Mouse (Mus musculus): ENCODE measurements around the gene Npb. TPM values are rescaled to one million over a fixed set of nuclear protein-coding genes. Genes with fewer than 3 reads are reported as not detected.
"Not testable (repeated sequence)": the region's sequence is repeated elsewhere in the genome, so short reads cannot be mapped to it uniquely, and the experiment has no call there.

The Npb gene
- total RNA-seq, 2 experiments from 2014 or later = 1.2 to 1.8 TPM

DNA sequence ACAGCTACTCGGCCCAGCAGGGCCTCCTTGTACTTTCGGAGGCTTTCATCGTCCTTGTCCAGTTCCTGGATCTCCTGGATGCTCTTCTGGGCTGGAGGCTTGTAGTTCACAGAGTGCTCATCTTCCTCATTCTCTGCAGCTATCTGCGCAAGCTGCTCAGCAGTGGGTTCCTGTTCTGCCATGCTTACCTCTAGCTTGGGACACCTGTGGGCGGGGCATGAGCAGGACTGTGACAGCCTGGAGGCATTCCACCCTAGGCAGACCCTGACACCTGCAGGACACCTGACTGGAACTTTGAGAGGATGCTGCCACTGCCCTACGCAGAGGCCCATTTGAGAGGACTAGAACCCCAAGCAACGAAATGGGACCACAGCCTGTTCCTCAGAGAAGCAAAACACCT, 28.1 kb upstream of the Npb start:
- DNase-seq = no peak

DNA sequence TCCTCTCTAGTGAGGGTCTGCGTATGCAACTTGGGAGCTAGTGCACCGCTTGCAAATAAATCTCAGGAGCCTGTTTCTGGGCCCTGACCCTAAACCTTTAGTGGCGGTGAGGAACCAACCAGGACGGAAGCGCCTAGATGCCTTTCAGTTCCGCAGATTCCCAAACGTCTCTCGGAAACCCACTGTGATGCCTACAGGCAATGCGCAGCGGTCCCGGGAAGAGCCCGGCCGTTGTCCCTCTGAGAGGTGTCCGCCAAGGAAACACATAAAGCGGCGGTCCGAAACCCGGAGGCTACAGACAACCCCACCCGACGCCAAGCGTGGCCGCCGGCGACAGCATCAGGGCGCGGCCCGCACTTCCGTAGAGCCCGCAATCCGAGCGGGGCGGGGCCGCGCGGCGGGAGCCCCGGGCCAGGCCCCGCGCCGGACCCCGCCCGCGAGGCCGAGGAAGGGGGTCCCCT, 27.4 kb upstream of the Npb start:
- peak; percentile 26 to 37 for DNase-seq

DNA sequence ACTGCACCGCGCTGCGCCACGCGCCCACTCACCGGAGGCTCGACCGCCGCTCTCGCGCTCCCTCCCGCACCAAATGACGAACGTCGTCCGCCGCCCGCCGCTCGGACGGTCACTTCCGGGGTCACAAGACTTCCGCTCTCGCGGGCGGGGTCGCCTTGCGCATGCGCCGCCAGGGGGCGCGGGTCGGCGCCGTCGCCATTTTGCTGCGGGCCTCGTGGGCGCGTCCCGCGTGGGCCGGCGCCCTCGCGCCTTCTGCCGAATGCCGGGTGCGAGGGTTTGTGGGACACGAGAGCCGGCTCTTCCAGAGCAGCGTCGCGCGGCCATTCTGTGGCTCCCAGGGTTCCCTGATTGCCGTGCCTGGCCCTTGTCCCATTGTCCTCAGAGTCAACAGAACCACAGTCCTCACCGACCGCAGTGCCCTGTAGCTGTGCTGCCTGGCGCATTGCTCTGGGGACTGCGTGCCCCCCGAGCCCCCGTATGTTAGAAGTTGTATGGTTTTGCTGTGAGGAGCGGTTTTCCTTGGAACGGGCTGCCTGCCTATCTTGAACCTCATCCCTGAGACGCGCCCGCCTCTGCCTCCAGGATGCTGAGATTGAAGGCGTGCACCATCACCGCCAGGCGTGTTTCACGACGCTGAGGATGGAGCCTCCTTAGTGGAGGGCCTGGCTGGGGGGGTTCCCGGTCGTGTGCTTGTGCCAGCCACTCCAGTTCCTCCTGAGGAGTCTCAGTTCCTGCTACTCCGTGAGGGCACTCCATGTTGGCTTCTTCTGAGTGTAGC, 26.6 kb upstream of the Npb start, which contains the start of gene Arhgdia:
Gene Arhgdia (minus strand): TSS at position 135 of the 778 bp plus-strand sequence.
- peak; percentile 90 for DNase-seq

DNA sequence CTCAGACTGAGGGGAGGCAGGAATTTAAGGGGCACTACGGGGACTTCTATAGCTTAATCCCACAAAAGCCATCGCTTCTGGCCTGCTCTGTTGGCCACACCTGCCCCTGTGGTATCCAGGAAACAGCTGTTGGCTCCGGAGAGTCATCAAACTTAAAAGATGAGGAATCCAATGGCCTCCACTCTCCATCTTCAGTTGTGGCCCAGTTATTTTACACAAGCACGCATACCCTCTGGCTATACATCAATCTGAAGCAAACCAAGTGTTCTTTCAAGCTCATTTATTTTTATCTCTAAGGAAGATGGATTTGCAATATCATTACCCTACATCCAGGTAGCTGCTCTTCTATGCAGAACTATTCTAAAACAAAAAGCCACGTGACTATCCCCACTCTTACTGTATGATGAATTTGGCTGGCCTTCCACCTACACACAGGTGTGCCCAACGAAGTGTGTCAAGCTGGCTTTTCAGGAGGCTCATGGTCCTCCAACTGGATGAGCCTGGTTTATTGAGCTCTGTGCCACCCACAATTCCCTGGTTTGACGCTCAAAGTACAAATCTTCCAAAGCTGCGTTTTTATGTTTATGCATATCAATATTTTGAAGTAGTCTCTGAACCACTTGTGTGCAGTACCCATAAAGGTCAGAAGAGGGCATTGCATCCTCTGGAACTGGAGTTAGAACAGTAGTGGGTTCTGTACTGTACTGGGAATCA, 25.9 kb upstream of the Npb start:
- no peak for DNase-seq

DNA sequence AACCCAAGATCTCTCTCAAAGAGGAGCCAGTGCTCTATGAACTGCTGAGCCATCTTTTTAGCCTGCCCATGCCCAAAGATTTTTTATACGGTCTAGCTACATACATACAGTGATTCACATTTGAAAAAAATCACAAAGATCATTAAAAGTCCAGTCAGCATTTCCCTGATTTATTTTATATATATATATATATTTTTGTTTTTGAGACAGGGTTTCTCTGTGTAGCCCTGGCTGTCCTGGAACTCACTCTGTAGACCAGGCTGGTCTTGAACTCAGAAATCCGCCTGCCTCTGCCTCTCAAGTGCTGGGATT, 25.3 kb upstream of the Npb start:
- not testable (repeated sequence) for DNase-seq

DNA sequence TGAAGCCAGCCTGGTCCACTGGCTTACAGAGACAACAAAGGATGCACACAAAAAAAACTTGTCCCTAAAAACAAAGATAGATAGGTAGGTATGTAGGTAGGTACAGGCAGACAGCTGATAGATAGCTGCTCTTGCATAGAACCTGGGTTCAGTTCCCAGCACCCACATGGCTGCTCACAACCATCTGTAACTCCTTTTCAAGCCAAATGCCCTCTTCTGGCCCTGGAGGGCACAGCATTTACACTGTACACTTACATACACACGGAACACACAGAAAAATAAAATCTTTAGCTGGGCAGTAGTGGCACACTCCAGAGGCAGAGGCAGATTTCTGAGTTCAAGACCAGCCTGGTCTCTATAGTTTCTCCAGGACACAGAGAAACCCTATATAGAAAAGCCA, 24.3 kb upstream of the Npb start:
- no peak for DNase-seq

DNA sequence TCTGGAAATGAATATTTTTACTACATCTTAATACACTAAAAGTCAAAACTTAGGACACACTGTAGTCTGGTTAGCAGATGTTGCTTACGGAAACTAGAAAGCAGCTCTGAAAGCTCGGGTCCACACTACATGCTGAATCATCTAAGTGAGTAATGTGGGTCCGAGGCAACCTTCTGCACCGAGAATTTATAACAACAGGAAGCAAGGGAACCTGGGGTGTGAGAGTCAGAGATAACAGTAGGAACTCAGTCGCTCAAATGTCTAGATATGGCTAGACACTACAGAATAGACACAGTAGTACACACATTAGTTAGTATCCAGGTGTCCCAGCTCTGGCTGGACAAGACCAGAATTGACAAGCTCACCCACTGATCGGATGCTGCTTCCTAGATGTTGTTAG, 19.7 kb upstream of the Npb start:
- DNase-seq = no peak

DNA sequence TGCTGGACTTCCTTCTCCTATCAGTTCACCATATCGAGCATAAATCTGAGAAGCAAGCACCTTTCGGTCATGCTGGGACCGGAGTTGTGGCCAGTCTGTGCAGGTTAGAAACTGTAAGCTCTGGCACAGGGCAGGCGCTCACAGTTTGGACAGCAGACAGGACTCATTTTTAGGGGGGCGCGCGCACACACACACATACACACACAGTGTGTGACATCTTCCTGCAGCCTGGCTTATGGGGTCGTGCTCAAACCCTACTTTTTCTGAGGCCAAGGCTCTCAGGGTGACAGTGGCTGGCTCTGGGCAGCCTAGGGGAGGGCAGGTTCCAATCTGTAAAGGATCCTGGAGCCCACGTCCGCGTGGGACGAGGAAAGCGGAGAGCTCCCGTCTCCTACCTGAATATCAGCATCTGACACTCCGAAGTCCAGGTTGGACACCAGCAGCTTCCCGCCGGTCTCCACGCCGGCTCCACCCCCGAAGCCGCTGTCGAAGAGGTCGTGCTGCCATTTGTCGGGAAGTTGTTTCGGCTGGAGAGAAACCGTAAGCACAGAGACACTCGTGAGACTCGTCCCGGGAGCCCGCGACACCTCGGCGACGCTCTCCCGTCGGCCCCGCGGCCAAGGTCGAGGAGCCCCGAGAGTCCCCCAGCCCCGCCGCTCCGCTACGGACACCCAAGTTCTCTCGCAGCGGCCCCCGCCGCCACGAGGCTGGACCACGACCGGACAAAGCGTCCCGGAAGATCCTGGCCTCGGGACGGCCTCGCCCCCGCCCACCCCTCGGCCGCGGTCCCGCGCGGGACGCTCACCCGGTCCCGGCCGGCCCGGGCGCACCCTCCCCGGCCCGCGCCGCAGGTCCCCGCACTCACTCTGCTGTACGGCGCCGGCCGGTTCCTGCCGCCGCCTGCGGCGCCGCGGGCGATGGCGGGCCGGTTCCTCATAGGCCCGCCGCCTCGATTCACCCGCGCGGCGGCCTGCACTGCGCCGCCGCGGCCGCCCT, 10.7 kb upstream of the Npb start:
- no peak for DNase-seq

DNA sequence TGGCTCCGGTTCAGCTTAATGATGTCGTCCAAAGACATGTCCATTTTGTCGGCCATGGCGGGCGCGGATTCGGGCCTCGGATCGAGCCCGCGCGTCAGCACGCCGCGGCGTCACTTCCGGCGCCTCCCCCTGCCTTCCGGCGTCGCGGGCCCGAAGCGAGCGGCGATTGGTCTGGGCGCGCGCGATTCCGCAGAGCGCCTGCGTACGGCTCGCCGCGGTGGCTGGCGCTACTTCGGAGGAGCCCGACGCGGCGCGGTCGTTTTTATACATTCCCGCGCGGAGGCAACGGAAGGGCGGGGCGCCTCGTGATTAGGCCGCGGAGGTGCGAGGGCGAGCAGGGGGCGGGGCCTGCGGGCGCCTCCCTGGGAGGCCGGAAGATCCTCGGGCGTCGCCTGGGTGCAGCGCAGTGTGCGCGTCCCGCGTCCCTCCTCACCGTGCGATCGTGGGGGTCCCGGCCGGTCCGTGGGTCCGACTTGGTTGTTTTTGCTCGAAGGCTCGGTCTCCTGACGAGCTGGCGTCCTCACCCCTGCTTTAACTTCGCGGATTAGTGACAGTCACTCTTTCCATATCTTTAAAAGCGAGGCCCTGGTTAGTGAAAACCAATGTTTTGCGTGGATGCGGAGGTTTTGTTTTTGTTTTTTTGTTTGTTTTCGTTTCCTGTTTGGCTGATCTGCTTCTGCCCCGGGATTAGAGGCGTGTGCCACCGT, 9.8 kb upstream of the Npb start, which contains the start of the genes Alyref and Anapc11:
Gene Alyref (minus strand): TSS at position 83 of the 707 bp plus-strand sequence.
Gene Anapc11 (plus strand): TSS at position 139 of the 707 bp plus-strand sequence.
- DNase-seq = peak; percentile 90 to 93

DNA sequence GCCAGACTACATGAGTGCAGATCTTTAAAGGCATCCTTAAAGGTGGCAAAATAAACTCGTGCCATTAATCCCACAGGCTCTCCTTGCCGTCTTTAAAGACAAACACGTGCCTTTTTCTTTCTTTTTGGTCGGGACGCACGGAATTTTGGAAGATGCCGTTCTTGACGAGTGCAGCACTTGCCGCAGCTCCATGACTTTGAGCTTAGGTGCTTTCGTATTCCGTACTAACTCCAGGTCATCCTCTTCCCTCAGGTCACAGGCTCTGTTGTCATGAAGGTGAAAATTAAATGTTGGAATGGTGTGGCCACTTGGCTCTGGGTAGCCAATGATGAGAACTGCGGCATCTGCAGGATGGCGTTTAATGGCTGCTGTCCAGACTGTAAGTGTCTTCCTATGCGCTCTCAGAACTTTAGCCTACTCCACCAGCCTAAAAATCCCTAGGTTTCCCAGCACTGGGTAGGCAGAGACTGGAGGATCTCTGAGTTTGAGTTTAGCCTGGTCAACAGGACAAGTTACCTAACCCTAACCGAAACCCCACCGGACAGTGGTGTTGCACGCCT, 9.2 kb upstream of the Npb start:
- no peak for DNase-seq

DNA sequence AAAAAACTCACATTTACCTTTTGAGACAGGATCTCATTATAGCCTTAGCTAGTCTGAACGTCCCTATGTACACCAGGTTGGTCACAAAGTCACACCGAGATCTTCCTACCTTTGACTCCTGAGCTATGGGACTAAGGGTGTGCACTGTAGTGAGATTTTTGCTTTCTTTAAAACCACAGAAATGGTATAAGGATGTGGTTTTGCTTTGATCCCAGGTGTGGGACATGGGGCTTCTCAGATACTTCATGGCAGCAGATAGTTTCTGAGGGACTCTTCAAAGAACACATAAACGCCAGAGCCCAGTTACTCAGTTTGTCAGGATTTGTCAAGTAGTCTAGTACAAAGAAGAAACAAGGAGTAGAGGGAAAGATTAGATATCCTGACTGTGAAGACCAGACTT, 7.6 kb upstream of the Npb start:
- DNase-seq = no peak

DNA sequence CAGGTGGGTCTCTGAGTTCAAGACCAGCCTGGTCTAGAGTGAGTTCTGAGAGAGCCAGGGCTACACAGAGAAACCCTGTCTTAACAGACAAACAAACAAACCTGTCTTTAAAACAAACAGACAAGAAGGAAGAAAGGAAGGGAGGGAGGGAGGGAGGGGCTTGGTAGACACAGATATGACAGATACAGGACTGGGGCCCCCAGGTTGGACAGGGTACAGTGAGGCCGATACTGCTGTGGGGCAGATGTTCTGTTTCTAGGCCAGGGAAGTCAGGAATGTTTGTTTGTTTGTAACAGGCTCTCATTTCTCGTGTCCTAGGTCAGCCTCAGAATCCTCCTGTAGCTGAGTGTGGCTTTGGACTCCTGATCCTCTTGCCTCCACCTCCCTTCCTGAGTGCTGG, 4.7 kb upstream of the Npb start:
- DNase-seq = no peak

DNA sequence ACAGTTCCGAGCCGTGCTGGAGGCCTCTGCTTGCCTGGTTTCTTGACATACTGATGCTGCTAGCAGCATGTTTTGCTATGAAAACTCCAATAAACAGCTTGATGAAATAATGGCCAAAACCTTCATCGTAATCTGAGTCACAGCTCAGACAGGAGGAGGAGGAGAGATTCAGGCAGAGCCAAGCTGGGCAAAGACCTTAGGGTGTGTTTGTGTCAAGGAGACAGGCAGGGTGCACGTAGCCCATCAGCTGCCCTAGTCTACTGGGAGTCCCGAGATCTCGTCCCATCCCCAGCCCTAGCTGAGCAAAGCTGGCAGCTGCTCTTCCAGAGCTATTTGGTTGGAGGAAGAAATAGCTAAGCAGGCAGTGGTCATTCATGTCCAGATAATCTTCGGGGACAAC, 2.6 kb upstream of the Npb start:
- no peak for DNase-seq

DNA sequence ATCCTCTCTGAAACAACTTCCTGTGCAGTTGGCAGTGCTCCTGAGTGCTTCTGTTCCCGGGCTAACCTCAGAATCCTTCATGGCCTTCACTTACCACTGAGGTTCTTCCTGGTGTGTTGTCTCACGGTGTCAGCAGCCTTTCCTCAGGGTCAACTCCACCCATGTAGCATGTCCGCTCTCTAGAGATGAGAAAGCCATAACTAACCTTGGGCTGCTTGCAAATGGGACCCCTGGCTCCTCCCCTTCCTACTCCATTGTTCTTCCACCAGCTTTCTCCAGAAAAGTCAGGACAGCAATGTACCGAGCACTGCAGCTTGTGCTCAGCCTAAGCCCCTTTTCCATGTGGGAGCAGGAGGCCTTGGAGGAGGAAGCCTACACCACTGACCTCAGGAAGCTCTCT, 1.5 kb upstream of the Npb start:
- no peak for DNase-seq

DNA sequence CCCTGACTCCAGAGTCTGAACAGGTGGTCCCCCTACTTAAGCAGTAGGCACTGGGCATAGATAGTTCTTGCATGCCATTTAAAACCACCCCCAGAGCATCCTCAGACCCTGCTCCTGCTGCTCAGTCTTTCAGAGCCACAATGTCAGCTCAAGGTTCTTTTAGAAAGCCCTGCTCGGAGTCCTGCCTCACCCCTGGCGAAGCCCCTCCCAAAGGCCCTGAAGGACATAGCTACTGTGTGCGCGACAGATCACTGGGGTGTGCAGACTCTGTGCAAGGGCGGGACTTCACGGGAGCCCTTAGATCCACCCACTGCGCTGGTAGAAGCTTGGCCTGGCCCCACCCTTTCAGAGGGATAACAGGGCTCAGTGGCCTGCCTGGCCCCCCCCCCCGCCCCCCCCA, 973 bp downstream of the Npb start:
- DNase-seq = no peak

DNA sequence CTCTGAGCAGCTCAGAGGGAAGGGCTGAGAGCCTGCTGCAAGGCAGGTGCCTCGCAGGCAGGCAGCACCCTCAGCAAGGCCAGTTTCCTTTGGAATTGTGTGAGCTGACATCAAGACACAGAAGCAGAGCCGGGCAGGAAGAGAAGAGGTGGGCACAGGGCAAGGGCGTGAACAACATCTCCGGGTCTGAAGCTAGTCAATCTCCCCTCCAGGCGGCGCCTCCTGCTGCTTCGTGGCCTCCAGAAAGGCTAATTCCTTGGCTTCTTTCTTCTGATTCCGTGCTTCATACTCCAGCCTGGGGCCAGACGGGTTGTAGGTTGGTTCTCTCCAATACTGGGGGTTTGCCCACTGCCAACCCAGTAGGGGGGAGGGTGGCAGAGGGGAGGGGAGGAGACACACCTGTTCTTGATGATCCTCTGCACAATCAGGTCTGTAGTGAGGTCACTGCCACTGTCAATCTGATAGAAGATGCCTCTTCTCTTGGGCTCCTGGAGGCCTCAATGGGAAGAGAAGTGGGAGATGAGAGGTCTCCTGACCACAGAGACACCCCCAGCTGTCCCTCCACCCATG, 2.3 kb downstream of the Npb start:
- DNase-seq = no peak

DNA sequence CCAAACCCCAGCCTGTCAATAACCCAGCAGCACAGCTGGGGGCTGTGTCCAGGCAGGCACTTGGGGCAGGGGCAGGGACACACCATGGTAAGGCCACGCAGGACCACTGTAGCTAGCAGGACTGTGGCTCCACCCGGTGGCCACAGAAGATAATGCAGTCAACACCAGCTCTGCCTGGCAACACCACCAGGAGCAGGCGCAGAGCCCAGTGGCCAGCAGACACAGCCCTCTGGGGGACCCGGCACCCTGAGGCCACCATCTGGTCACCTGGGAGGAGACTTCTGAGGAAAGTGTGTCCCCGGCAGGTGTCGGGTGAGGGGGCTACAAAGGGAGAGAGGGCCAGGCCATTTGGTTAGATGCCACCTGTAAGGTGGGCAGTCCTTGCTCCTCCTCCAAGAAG, 4.5 kb downstream of the Npb start:
- DNase-seq = peak in 1 of 2 experiments; percentile 61

DNA sequence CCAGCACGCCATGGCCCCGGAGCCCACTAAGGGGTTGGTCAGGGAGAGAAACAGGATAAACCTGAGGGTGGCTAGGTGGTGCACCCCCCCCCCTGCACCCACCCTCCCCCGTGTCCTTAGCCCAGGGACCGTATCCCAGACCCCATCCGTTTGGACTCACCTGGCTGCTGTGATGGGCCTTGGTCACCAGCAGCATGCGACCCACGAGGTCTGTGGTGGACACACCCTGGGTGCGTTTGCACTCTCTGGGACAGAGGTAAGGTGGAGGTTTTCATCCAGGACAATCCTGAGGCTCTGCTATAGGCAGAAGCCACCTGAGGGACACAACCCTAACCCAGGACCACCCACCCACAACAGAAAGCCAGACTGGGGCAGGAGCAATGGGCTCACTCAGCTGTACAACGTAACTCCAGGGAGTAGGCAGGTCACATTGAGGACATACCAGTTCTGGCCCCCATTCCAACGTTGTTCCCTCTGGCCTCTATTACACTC, 5.2 kb downstream of the Npb start:
- DNase-seq = no peak

DNA sequence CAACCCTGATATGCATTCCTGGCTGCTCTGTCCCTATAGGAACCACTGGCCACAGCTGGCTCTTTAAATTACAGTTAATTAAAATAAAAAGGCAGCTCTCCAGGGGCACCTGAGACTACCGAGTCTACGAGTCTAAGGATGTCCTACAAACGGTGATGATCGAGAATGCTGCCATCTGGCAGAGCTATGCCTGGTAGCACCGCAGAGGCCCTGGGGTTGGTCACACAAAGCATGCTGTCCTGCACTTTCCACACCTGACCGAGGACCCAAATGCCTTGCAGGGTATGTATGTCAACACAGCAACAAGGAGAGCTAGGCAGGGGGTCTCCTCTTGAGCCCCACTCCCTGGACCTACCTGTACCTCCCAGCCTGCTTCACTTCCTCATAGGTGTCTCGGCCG, 5.7 kb downstream of the Npb start:
- DNase-seq = no peak

DNA sequence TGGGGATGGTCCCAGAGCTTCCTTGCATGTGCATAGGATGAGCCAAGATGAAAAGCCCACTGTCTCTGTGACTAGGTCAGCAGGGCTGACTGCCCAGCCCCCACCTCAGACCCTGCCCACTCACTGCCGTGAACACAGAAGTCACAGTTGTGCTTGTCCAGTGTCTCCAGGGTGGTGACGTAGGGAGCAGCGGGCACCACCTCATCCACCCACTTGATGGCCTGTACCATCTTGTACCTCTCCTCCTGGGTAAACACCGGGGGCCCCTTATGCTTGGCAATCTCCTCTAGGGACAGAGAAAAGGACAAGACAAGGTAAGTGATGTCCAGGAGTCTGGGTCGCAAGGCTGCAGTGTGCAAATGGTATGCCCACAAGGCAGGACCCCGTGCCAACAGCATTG, 6.9 kb downstream of the Npb start:
- no peak for DNase-seq

DNA sequence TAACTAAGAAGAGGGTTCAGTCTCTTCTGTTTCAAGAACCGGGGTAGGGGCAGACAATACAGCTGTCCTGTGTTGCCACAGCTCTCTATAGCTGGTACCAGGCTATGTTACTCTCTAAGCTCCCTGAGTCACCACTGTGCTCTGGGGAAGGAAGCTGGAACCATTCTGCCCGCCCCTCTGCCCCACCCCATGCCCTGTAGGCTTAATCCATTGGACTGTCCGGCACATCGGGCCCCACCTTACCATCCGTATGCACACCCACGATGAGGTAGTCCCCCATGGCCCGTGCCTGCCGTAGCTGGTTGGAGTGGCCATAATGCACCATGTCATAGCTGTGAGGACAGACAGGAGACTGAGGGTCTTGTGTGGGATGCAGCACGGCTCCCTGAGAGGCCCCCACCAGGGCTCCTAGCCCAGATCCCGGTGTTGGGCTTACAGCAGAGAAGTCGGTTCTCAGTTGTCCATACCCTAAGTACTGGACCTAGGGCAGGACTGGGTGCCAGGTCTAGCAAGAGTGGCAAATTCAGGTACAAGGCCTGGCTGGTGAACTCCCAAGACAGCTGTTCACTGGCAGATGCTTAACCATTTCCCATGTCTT, 7.4 kb downstream of the Npb start:
- DNase-seq = no peak

Measured in layer of hippocampus, postnatal 36 days (tissue).